Mouse (Mus musculus): ENCODE data around the gene Man1a.

GRCm38 (mm10) chr10:54038734-54039133 is 37.7 kb downstream of the Man1a start:
- TF ChIP-seq CTCF (IDR thresholded peaks at IDR 0.05; ENCODE audit: insufficient read depth, low read length) (no peak), POLR2A (IDR thresholded peaks at IDR 0.05; ENCODE audit: borderline replicate concordance, extremely low read depth, low read depth, low read length) (no peak)

Measured in lung, adult 2 months (tissue).